Mouse (Mus musculus) midbrain, embryonic 10.5 days (tissue): ENCODE data around the gene Apoc1. TPM values are rescaled to one million over a fixed set of nuclear protein-coding genes. Genes with fewer than 3 reads are reported as not detected.
A peak's percentile ranks its signal among the peaks of the same experiment; 100 is the strongest.

Experiments used
- DNase-seq: peaks from one replicate; pipeline ENCODE4 v3.0.0-alpha.2; 2017; ENCODE audit warnings: low spot score
- H3K27ac ChIP-seq: fragments of 300-500 bp; sonication (generic); replicated peaks from 2 replicates; pipeline ENCODE4 v1.5.1; 2016; ENCODE audit warnings: mild to moderate bottlenecking
- H3K27me3 ChIP-seq: fragments of 300-500 bp; sonication (generic); 2 replicates; pipeline ENCODE4 v1.6.1; 2016; ENCODE audit warnings: low read depth, mild to moderate bottlenecking; ENCODE audit not compliant: poor library complexity, severe bottlenecking
- H3K36me3 ChIP-seq: fragments of 300-500 bp; sonication (generic); 2 replicates; pipeline ENCODE4 v1.6.1; 2016; ENCODE audit warnings: mild to moderate bottlenecking, moderate library complexity
- H3K4me1 ChIP-seq: fragments of 300-500 bp; sonication (generic); 2 replicates; pipeline ENCODE4 v1.6.1; 2016
- H3K4me3 ChIP-seq: fragments of 300-500 bp; sonication (generic); 2 replicates; pipeline ENCODE4 v1.5.1; 2016; ENCODE audit warnings: mild to moderate bottlenecking, moderate library complexity
- H3K9me3 ChIP-seq: fragments of 300-500 bp; sonication (generic); replicated peaks from 2 replicates; pipeline ENCODE4 v1.6.1; 2016; ENCODE audit warnings: mild to moderate bottlenecking
- WGBS: fragments of 180-500 bp; shearing (Covaris S2); methylation state at CpG from one replicate; pipeline ENCODE4 v1.1.7; 2016; 5-methylcytosine and 5-hydroxymethylcytosine counted together
- polyA plus RNA-seq: library from polyadenylated mRNA; unstranded; fragments of >200 nt; fragmentation: Nextera tagmentation; extraction: Ambion mirVana; gene quantifications from 2 replicates; pipeline ENCODE4 v1.2.1, GENCODE M21; 2016

Gene Apoc1
- polyA plus RNA-seq: 1.7 and 1.9 TPM in 2 replicates

DNA sequence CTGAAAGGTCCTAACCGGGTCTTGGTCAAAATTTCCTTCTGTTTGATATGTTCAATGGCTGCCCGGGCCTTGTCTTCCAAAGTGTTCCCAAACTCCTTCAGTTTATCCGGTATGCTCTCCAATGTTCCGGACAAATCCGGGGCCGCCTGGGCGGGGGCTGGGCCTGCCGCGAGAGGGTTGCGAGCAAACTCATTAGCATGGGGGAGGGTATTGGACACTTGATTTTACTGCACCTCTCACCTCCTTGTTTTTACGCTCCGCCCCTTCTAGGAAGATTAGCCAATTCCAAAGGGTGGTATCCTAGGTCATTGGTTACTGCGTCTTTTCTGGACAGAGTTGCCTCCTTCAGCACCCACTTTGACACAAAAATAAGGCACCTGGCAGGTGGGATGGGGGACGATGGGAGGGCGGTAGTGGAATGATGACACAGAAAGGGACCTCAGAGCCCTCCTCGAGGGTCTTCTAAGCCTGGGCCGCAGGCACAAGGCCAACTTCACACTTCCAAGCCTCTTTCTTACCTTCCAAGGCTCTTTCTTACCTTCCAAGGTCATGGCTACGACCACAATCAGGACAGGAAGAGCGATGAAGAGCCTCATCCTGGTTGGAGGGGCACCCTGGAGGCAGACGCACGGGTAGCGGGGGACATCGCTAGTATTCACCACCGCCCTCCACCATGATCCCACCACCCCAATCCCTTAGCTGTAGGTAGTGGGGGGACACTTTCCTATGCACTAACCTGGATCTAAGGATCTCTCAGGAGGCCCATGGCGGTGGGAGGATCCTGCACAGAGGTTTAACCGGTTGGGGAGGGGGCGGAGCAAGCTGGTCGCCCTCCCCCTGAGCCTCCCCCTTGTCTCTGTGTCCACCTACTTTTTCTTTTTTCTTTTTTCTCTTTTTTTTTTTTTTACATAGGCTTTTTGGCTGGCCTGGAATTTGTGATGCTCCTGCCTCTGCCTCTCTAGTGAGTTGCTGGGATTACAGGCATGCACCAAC, at the start of gene Apoc1:
TSS of gene Apoc1 (minus strand) at position 788 of the 993 bp plus-strand sequence.
- Histone ChIP-seq H3K4me3 (no peak within 1 kb of the TSS), H3K27me3 (no peaks in the 10 kb centered on the region), H3K27ac (peak within 1 kb of the TSS; percentile 76), H3K4me1 (peaks cover 23% of the 10 kb centered on the region), H3K36me3 (peaks cover 14% of the 10 kb centered on the region), H3K9me3 (peaks cover 10% of the 10 kb centered on the region)
- no peak for DNase-seq
- WGBS: 48% methylated on average over 27 of the region's 28 CpGs

- peak overlapping the region; percentile 11; the same call in 1 of the 2 replicates for H3K4me3 ChIP-seq
- WGBS: 16% methylated on average over 8 of the region's 8 CpGs
- peak; percentile 47 for DNase-seq
- H3K27ac ChIP-seq: peak overlapping the region; percentile 57; the same call in 1 of the 2 replicates
- peaks cover 63% of the 10 kb centered on the region for H3K36me3 ChIP-seq
- H3K4me1 ChIP-seq: peaks cover 40% of the 10 kb centered on the region
- H3K27me3 ChIP-seq: no peaks in the 10 kb centered on the region
- H3K9me3 ChIP-seq: 0 out of 2 replicates have a peak, but pooled peaks cover 3% of the 10 kb centered on the region
These were observed 49.0 kb upstream of the Apoc1 start for GRCm38 (mm10) chr7:19741329-19742031.

DNA sequence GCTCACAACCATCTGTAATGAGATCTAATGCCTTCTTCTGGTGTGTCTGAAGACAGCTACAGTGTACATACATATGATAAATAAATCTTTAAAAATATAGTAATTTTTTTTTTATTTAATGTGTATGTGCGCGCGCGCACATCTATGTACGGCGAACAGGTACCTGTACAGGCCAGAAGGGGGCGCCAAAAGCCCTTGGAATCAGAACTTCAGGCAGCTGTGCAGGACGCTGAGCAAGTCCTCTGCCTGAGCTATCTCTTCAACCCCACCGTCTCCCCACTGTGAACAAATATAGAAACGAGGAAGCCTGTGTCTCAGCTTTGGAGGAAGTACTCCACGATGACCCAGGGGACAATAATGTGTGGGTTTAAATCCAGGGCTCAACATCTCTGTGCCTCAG, 47.8 kb upstream of the Apoc1 start:
- H3K4me3 ChIP-seq: no peak overlapping the region
- peaks cover 68% of the 10 kb centered on the region for H3K36me3 ChIP-seq
- H3K4me1 ChIP-seq: peaks cover 30% of the 10 kb centered on the region
- WGBS: 92% methylated on average over 11 of the region's 11 CpGs
- no peak overlapping the region for H3K27ac ChIP-seq
- H3K9me3 ChIP-seq: 0 out of 2 replicates have a peak, but pooled peaks cover 3% of the 10 kb centered on the region
- DNase-seq: no peak
- no peaks in the 10 kb centered on the region for H3K27me3 ChIP-seq

DNA sequence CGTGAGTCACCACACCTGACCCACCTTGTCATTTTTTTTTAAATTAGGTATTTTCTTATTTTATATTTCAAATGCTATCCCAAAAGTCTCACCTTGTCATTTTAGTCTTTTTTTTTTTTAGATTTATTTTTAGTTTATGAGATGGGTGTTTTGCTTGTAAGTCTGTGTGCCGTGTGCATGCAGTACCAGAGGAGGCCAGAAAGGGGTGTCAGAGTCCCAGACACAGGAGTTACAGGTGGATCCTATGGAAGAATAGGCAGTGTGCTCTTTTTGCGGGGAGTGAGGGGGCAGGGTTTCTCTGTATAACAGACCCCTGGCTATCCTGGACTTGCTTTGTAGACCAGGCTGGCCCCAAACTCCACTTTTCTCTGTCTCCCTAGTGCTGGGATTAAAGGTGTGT, 46.3 kb upstream of the Apoc1 start:
- no peak for DNase-seq
- H3K9me3 ChIP-seq: 0 out of 2 replicates have a peak, but pooled peaks cover 3% of the 10 kb centered on the region
- no peaks in the 10 kb centered on the region for H3K27me3 ChIP-seq
- no peak overlapping the region for H3K27ac ChIP-seq
- no peak overlapping the region for H3K4me3 ChIP-seq
- peaks cover 21% of the 10 kb centered on the region for H3K4me1 ChIP-seq
- peaks cover 69% of the 10 kb centered on the region for H3K36me3 ChIP-seq
- 90% methylated on average over 3 of the region's 3 CpGs for WGBS

DNA sequence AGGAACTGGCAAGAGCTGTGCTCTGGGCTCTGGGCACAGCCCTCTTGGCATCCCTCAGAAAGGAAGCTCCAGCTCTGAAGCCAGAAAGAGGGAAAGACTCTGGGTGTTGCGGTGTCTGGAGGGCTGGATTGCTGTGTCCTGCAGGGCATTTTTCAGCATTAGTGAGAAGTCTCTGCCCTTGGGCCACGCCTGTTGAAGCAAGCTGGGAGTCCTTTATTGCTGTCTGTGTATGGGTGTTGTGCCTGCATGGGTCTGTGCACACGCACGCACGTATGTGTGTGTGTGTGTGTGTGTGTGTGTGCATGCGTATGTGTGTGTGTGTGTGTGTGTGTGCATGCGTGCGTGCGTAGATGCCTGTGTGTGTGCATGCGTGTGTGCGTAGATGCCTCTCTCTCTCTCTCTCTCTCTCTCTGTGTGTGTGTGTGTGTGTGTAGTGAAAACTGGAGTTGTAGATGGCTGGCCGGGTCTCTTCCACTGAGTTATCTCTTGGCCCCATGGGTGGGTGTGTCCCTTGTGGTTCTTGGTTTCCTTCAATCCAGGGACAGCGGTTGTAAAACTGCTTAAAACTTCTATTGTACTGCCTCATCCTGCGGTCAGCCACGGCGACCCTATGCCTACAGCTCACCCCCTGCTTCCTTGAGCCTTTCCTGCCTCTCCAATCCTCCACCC, 44.1 kb upstream of the Apoc1 start:
- DNase-seq: no peak
- Histone ChIP-seq H3K27ac (no peak overlapping the region), H3K4me3 (no peak overlapping the region), H3K4me1 (peaks cover 9% of the 10 kb centered on the region), H3K27me3 (no peaks in the 10 kb centered on the region), H3K9me3 (0 out of 2 replicates have a peak, but pooled peaks cover 3% of the 10 kb centered on the region), H3K36me3 (peaks cover 79% of the 10 kb centered on the region)
- WGBS: 88% methylated on average over 16 of the region's 16 CpGs

- H3K27ac ChIP-seq: no peak overlapping the region
- no peak for DNase-seq
- H3K36me3 ChIP-seq: peaks cover 87% of the 10 kb centered on the region
- H3K27me3 ChIP-seq: no peaks in the 10 kb centered on the region
- no peak overlapping the region for H3K4me3 ChIP-seq
- WGBS: 88% methylated on average over 10 of the region's 10 CpGs
- no peaks in the 10 kb centered on the region for H3K4me1 ChIP-seq
- no peaks in the 10 kb centered on the region for H3K9me3 ChIP-seq
These were observed 41.8 kb upstream of the Apoc1 start for GRCm38 (mm10) chr7:19734178-19734666.

DNA sequence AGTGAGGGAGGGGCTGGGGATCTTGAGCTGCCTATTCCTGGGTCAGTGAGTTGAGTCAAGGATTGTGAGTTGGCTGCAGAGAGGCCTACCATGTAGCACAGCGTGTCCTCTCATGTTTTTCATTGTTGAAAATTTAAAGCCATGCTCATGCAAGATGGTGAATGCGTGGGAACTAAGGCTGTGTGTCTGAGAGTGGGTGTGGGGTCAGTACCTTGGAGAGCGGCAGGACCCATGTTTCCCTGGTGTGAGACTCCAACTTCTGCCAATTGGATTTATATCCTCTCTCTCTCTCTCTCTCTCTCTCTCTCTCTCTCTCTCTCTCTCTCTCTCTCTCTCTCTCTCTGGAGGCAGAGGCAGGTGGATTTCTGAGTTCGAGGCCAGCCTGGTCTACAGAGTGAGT, 34.1 kb upstream of the Apoc1 start:
- 89% methylated on average over 4 of the region's 4 CpGs for WGBS
- Histone ChIP-seq H3K27me3 (no peaks in the 10 kb centered on the region), H3K36me3 (peaks cover 100% of the 10 kb centered on the region), H3K9me3 (peaks cover 5% of the 10 kb centered on the region), H3K4me1 (no peaks in the 10 kb centered on the region), H3K27ac (no peak overlapping the region), H3K4me3 (no peak overlapping the region)
- no peak for DNase-seq

DNA sequence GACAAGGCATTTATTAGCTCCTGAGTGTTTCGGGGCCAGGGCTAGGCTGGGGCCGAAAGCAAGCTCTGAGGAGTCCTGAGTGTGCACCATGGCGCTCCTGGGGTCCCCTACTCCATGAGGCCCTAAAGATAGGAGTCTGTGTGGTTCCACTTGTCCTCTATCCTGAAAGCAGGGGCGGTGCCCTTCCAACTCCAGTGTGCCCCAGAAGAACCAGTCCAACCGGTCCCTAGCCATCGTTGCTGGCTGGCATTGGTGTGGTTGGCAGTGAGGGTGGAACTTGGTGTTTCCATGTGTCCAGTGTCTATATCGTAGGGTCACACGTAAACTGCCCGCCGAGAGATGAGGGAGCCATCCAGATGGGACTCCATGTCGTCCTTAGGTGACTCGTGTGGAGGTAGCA, 31.7 kb upstream of the Apoc1 start:
- 95% methylated on average over 12 of the region's 12 CpGs for WGBS
- no peaks in the 10 kb centered on the region for H3K27me3 ChIP-seq
- H3K4me1 ChIP-seq: no peaks in the 10 kb centered on the region
- H3K27ac ChIP-seq: no peak overlapping the region
- H3K4me3 ChIP-seq: no peak overlapping the region
- H3K36me3 ChIP-seq: peaks cover 98% of the 10 kb centered on the region
- H3K9me3 ChIP-seq: peaks cover 17% of the 10 kb centered on the region
- DNase-seq: no peak

- Histone ChIP-seq H3K4me3 (no peak overlapping the region), H3K4me1 (no peaks in the 10 kb centered on the region), H3K27me3 (no peaks in the 10 kb centered on the region), H3K36me3 (peaks cover 88% of the 10 kb centered on the region), H3K27ac (no peak overlapping the region), H3K9me3 (peaks cover 17% of the 10 kb centered on the region)
- 92% methylated on average over 6 of the region's 6 CpGs for WGBS
- DNase-seq: no peak
These were observed 30.3 kb upstream of the Apoc1 start for GRCm38 (mm10) chr7:19722754-19723195.

DNA sequence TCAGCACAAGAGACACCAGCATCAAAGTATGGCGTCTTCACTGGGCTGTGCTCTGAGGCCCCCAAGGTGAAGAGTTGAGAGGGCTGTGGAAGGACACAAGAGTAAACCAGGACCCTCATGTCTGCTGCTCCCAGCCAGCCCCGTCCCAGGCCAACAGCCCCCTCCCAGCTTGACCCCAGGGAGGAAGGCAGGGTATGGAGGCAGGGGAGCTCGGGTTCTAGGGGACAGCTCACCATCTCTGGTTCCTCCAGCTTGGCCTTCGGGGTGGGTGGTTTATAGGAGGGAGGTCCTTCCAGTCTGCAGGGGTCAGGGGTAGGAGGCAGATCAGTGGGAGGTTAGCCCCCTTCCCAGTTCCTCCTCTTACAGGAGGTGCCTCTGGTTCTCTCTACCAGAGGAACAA, 26.7 kb upstream of the Apoc1 start:
- no peak overlapping the region for H3K27ac ChIP-seq
- peaks cover 17% of the 10 kb centered on the region for H3K4me1 ChIP-seq
- WGBS: 88% methylated on average over 4 of the region's 4 CpGs
- no peaks in the 10 kb centered on the region for H3K27me3 ChIP-seq
- H3K4me3 ChIP-seq: no peak overlapping the region
- no peak for DNase-seq
- H3K36me3 ChIP-seq: peaks cover 60% of the 10 kb centered on the region
- H3K9me3 ChIP-seq: peaks cover 17% of the 10 kb centered on the region

- H3K27ac ChIP-seq: no peak overlapping the region
- no peaks in the 10 kb centered on the region for H3K27me3 ChIP-seq
- WGBS: 94% methylated on average over 5 of the region's 5 CpGs
These were observed 26.0 kb upstream of the Apoc1 start for GRCm38 (mm10) chr7:19718297-19718952.

DNA sequence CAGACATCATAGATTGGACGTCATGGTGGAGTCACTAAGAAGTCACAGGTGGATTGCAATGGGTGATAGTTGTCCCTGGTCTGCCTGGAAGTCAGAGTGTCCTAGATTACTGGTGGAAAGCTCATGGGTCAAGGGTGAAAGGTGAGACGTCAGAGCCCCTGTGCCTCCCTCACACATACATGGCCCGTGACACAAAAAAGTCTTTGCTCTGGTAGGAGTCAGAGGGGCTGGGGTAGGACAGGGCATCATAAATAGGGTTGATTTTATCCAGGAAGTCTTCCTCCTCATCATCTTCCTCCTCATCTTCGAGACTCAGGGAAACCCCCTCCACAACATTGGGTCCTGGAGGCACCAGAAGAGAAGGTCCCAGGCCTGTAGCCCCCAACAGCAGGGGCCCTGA, 24.9 kb upstream of the Apoc1 start:
- 92% methylated on average over 4 of the region's 4 CpGs for WGBS
- Histone ChIP-seq H3K27me3 (no peaks in the 10 kb centered on the region), H3K27ac (no peak overlapping the region), H3K4me1 (peaks cover 25% of the 10 kb centered on the region), H3K4me3 (0 out of 2 replicates have a peak overlapping the region, but pooled peaks have one; percentile 100), H3K36me3 (peaks cover 58% of the 10 kb centered on the region), H3K9me3 (peaks cover 17% of the 10 kb centered on the region)
- no peak for DNase-seq

More at GRCm38 (mm10) chr7:19718297-19718952, 26.0 kb upstream of the Apoc1 start:
- Histone ChIP-seq H3K9me3 (peaks cover 17% of the 10 kb centered on the region), H3K36me3 (peaks cover 58% of the 10 kb centered on the region), H3K4me3 (no peak overlapping the region), H3K4me1 (peaks cover 25% of the 10 kb centered on the region)
- no peak for DNase-seq
